Mouse (Mus musculus): ENCODE measurements at regions not wholly inside any gene's neighbourhood (a gene's known extent, or its start where the extent isn't known, plus 50 kb on each side); places are given as distances from the start of the nearest gene placed in this dataset.

DNA sequence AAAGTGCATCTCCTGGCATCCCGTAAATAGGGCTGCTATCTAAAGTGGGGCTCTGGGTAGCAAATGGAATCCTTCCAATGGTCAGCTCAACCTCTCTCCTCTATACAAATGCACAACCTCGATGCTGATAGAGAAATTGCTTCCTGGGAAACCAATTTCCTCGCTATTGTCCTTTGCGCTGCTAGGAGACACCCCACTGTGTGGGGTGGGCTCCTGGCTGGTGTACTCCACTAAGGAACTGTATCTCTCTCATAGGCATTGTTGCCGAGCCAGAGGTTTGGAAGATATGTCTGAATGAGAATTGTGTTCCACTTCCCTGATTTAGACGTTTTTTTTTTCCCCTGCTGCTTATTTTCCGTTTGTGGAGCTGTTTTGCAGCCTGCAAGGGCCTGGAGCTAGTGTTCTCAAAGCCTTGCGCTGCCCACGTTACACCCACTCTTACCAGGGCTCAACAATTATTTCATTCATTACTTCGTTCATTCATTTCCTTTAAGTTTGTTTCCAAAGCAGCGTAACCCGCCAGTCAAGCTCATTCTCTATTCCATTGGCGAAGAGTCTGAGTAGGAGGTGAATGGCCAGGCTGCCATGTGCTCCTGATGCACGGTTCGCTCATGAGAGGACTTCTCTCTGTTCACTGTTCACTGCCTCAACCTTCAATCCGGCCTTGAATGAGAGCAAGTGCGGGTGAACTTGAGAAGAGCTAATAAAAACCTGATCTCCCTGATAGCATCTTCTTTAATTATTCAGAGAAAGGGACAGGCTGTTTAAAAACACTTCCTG lies 76.5 kb upstream of the Barx2 start:
- TF ChIP-seq CTCF (IDR thresholded peaks at IDR 0.05; ENCODE audit: low read depth), result no peak
- no peak for TF ChIP-seq EP300 (IDR thresholded peaks at IDR 0.05; ENCODE audit: low read depth)
